Mouse (Mus musculus) T-cell, adult 2 months (primary cell): ENCODE data around the gene Zfp687.
A peak's percentile ranks its signal among the peaks of the same experiment; 100 is the strongest.

Experiments used
- DNase-seq: peaks from one replicate; pipeline ENCODE4 v3.0.0; 2022; ENCODE audit warnings: low spot score

Gene Zfp687

GRCm38 (mm10) chr3:95016532-95017056 lies 1.3 kb upstream of the Zfp687 start:
- DNase-seq, result no peak

- peak; percentile 92 for DNase-seq
Observed at GRCm38 (mm10) chr3:95015891-95016531, 763 bp upstream of the Zfp687 start.

- DNase-seq, result peak; percentile 39
Observed at GRCm38 (mm10) chr3:95014428-95015151, 658 bp downstream of the Zfp687 start.

- DNase-seq, result no peak
Observed at GRCm38 (mm10) chr3:95013699-95014427, 1.4 kb downstream of the Zfp687 start.

GRCm38 (mm10) chr3:95012982-95013381 lies 2.3 kb downstream of the Zfp687 start:
- no peak for DNase-seq

- DNase-seq, result no peak
Observed at GRCm38 (mm10) chr3:95010396-95010795, 4.9 kb downstream of the Zfp687 start.

- no peak for DNase-seq
Observed at GRCm38 (mm10) chr3:95007706-95008105, 7.5 kb downstream of the Zfp687 start.

- no peak for DNase-seq
Observed at GRCm38 (mm10) chr3:95005651-95006050, 9.6 kb downstream of the Zfp687 start.

- DNase-seq, result no peak
Observed at GRCm38 (mm10) chr3:95003273-95003672, 12.0 kb downstream of the Zfp687 start.

GRCm38 (mm10) chr3:95002569-95002968 lies 12.7 kb downstream of the Zfp687 start:
- DNase-seq, result no peak

- peak; percentile 79 for DNase-seq
Observed at GRCm38 (mm10) chr3:94996946-94997345, 18.3 kb downstream of the Zfp687 start.

GRCm38 (mm10) chr3:94989159-94989761 lies 26.0 kb downstream of the Zfp687 start:
- DNase-seq, result no peak

GRCm38 (mm10) chr3:94987578-94987977 lies 27.7 kb downstream of the Zfp687 start:
- no peak for DNase-seq

GRCm38 (mm10) chr3:94985513-94985912 lies 29.7 kb downstream of the Zfp687 start:
- DNase-seq, result no peak

GRCm38 (mm10) chr3:94984312-94984711 lies 30.9 kb downstream of the Zfp687 start:
- DNase-seq, result no peak

GRCm38 (mm10) chr3:94974528-94975422 lies 40.5 kb downstream of the Zfp687 start, which contains the start of gene Pi4kb:
TSS of gene Pi4kb (plus strand) at chr3:94974731.
- peak; percentile 85 for DNase-seq

GRCm38 (mm10) chr3:94974026-94974527 lies 41.2 kb downstream of the Zfp687 start:
- DNase-seq, result no peak

- DNase-seq, result no peak
Observed at GRCm38 (mm10) chr3:94973620-94974019, 41.6 kb downstream of the Zfp687 start.

- no peak for DNase-seq
Observed at GRCm38 (mm10) chr3:94972552-94972951, 42.7 kb downstream of the Zfp687 start.

GRCm38 (mm10) chr3:94965878-94966277 lies 49.4 kb downstream of the Zfp687 start:
- no peak for DNase-seq

- no peak for DNase-seq
Observed at GRCm38 (mm10) chr3:94964989-94965388, 50.3 kb downstream of the Zfp687 start.
